In the genomic region with DNA sequence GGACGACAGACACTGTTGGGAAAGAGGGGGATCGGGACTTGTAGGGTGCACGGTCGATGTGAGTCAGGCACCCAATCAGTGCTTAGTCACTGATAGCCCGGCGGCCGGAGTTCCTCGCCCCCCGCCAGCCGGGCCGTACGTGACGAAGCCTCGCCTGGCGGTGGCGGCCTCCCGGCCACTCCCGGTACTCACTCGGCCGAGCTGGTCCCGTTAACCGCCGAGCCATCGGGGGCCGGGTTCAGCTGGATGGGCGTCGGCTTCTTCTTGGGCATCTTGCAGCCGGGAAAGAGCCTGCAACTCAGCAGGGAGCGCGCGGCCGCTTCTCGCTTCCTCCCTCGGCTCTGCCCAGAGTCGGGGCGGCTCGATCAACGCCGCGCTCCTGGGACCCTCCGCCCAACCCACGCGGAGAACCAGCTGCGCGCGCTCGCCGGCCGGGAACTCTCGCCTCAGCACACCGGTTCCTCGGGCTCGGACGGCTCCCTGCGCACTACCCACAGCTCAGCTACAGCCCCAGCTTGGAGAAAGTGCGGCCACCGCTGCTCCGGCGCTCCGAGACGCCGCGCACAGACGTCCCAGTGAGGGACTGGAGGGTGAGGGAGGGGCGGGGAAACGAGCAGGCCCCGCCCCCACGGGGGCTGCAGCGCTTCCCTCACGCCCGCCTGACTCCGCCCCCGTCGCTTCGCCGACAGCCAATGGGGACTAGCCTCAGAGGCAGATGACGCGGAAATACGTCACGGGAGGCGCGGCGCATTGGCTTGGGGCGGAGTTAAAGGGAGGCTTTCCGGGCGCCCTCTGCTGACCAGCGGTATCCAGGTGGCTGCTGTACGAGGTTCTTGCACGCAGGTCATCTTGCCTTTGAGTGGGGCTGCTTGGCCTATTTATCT, we compare ENCODE assay signal across 8 mouse cellular contexts. TPM values are rescaled to one million over a fixed set of nuclear protein-coding genes. Genes with fewer than 3 reads are reported as not detected.
DNase-seq lines count a peak whose midpoint lies in the region; ATAC-seq and TF ChIP-seq lines count a peak whose summit lies in the region.

A gene (minus strand): TSS at position 611 of the 884 bp plus-strand sequence.

- H3K36me3 ChIP-seq in embryonic facial prominence, embryonic 15.5 days, result no peaks in the 10 kb centered on the region
- H3K36me3 ChIP-seq in limb, embryonic 14.5 days (ENCODE audit: control insufficient read depth, insufficient read depth, low read length), result 0 out of 2 replicates have a peak, but pooled peaks cover 2% of the 10 kb centered on the region
- no peaks in the 10 kb centered on the region for H3K36me3 ChIP-seq in midbrain, postnatal 0 days (ENCODE audit: insufficient read depth, low read length)

- ATAC-seq in embryonic facial prominence, embryonic 15.5 days (ENCODE audit: insufficient number of reproducible peaks, low FRiP score, low TSS enrichment, low read depth), result peak; percentile 98
- peak; percentile 97 for ATAC-seq in limb, embryonic 14.5 days (ENCODE audit: low FRiP score, low read depth)
- ATAC-seq in midbrain, postnatal 0 days (ENCODE audit: low FRiP score), result peak; percentile 98

- peak; percentile 77 for TF ChIP-seq CTCF in bone marrow, adult 2 months (IDR thresholded peaks at IDR 0.05; ENCODE audit: control insufficient read depth, insufficient read depth, low read length)
- TF ChIP-seq CTCF in midbrain, postnatal 0 days (IDR thresholded peaks at IDR 0.05), result peak; percentile 87

- H3K27me3 ChIP-seq in embryonic facial prominence, embryonic 15.5 days, result no peaks in the 10 kb centered on the region
- no peaks in the 10 kb centered on the region for H3K27me3 ChIP-seq in limb, embryonic 14.5 days (ENCODE audit: control insufficient read depth, insufficient read depth, low read length)
- H3K27me3 ChIP-seq in midbrain, postnatal 0 days (ENCODE audit: insufficient read depth, low read length), result no peaks in the 10 kb centered on the region

- under 1% methylated on average over 89 of the region's 89 CpGs for WGBS in bone marrow, adult 2 months
- WGBS in embryonic facial prominence, embryonic 15.5 days, result under 1% methylated on average over 89 of the region's 89 CpGs
- under 1% methylated on average over 59 of the region's 89 CpGs for WGBS in limb, embryonic 14.5 days
- WGBS in midbrain, postnatal 0 days, result under 1% methylated on average over 88 of the region's 89 CpGs

- peak within 1 kb of the TSS; percentile 83 for H3K4me3 ChIP-seq in bone marrow, adult 2 months (replicated peaks; ENCODE audit: control insufficient read depth, low read depth, low read length)
- peak within 1 kb of the TSS; percentile 75 for H3K4me3 ChIP-seq in embryonic facial prominence, embryonic 15.5 days (replicated peaks)
- H3K4me3 ChIP-seq in limb, embryonic 14.5 days (replicated peaks; ENCODE audit: low read length), result peak within 1 kb of the TSS; percentile 94
- H3K4me3 ChIP-seq in midbrain, postnatal 0 days (ENCODE audit: low read depth, low read length), result peak within 1 kb of the TSS; percentile 64

- peak within 1 kb of the TSS; percentile 95 for H3K27ac ChIP-seq in bone marrow, adult 2 months (ENCODE audit: control insufficient read depth, insufficient read depth, low read depth, low read length, poor library complexity)
- peak within 1 kb of the TSS; percentile 96 for H3K27ac ChIP-seq in embryonic facial prominence, embryonic 15.5 days (replicated peaks)
- peak within 1 kb of the TSS; percentile 86 for H3K27ac ChIP-seq in limb, embryonic 14.5 days (replicated peaks; ENCODE audit: low read depth, low read length)
- peak within 1 kb of the TSS; percentile 47 for H3K27ac ChIP-seq in midbrain, postnatal 0 days (ENCODE audit: low read depth, low read length)

- DNase-seq in 416B (ENCODE audit: low read depth), result peak; percentile 99
- peak; percentile 99 for DNase-seq in heart, adult 8-10 months (ENCODE audit: low spot score)
- DNase-seq in kidney, adult 9 months, result peak; percentile 100
- DNase-seq in limb, embryonic 14.5 days (ENCODE audit: low spot score), result peak; percentile 99
- peak; percentile 99 for DNase-seq in midbrain, postnatal 0 days (ENCODE audit: low spot score)
- DNase-seq in spleen, postnatal 14 days (ENCODE audit: low spot score in 2 of 2), result peak; percentile 100

- peak; percentile 98 for TF ChIP-seq POLR2A in bone marrow, adult 2 months (IDR thresholded peaks at IDR 0.05; ENCODE audit: borderline replicate concordance, control insufficient read depth, low read depth, low read length)
- TF ChIP-seq POLR2A in limb, embryonic 14.5 days (IDR thresholded peaks at IDR 0.05; ENCODE audit: borderline replicate concordance, extremely low read depth, insufficient read depth, insufficient read length), result peak; percentile 96; the same call in 1 of the 2 replicates

- no peaks in the 10 kb centered on the region for H3K9me3 ChIP-seq in embryonic facial prominence, embryonic 15.5 days (replicated peaks)
- H3K9me3 ChIP-seq in limb, embryonic 14.5 days (ENCODE audit: control insufficient read depth, low read length), result no peaks in the 10 kb centered on the region
- H3K9me3 ChIP-seq in midbrain, postnatal 0 days (ENCODE audit: low read length), result no peaks in the 10 kb centered on the region

- peak within 1 kb of the TSS; percentile 69 for H3K9ac ChIP-seq in embryonic facial prominence, embryonic 15.5 days
- H3K9ac ChIP-seq in limb, embryonic 14.5 days (ENCODE audit: low read depth, low read length, severe bottlenecking), result peak within 1 kb of the TSS; percentile 89
- peak within 1 kb of the TSS; percentile 55 for H3K9ac ChIP-seq in midbrain, postnatal 0 days (replicated peaks; ENCODE audit: low read length, poor library complexity, severe bottlenecking)

- peak within 1 kb of the TSS; percentile 73 for H3K4me2 ChIP-seq in embryonic facial prominence, embryonic 15.5 days (replicated peaks)
- H3K4me2 ChIP-seq in limb, embryonic 14.5 days (replicated peaks; ENCODE audit: low read depth, low read length, severe bottlenecking), result peak within 1 kb of the TSS; percentile 81
- peak within 1 kb of the TSS; percentile 91 for H3K4me2 ChIP-seq in midbrain, postnatal 0 days (ENCODE audit: low read depth, low read length, poor library complexity, severe bottlenecking)

- H3K4me1 ChIP-seq in bone marrow, adult 2 months (ENCODE audit: control insufficient read depth, insufficient read depth, low read length), result no peaks in the 10 kb centered on the region; the same call in 1 of the 2 replicates
- H3K4me1 ChIP-seq in embryonic facial prominence, embryonic 15.5 days, result peaks cover 20% of the 10 kb centered on the region
- H3K4me1 ChIP-seq in limb, embryonic 14.5 days (ENCODE audit: control insufficient read depth, insufficient read depth, low read length), result peaks cover 16% of the 10 kb centered on the region
- H3K4me1 ChIP-seq in midbrain, postnatal 0 days (ENCODE audit: insufficient read depth, low read length), result peaks cover 4% of the 10 kb centered on the region; the same call in 1 of the 2 replicates

RNA-seq across cellular contexts. Expression of the gene that starts here (rescaled TPM):
- 8.1 and 22.2 TPM in 2 replicates for polyA plus RNA-seq in bone marrow, adult 2 months (2011; ENCODE audit: insufficient read depth, insufficient read length, low replicate concordance, missing spikeins)
- polyA plus RNA-seq in embryonic facial prominence, embryonic 15.5 days (2015; fragmentation: Nextera tagmentation; extraction: Ambion mirVana), result 99.5 and 100 TPM in 2 replicates
- 10 to 100 TPM; 46.1 to 51.3 (median 48.7) TPM for total RNA-seq in heart, adult 8-10 months (2022)
- polyA plus RNA-seq in limb, embryonic 14.5 days (2012; rRNA removed), result 51.3 and 58.6 TPM in 2 replicates
- 81.3 and 82.2 TPM in 2 replicates for polyA plus RNA-seq in limb, embryonic 14.5 days (2014; fragmentation: Nextera tagmentation; extraction: Ambion mirVana)
- 86.9 and 87.4 TPM in 2 replicates for total RNA-seq in midbrain, postnatal 0 days (2014; rRNA removed)
- 70.6 and 74.6 TPM in 2 replicates for polyA plus RNA-seq in midbrain, postnatal 0 days (2015; fragmentation: Nextera tagmentation; extraction: Ambion mirVana)

Comparison
In these comparisons a context has a peak if more than half of its experiments do, and no peak if none do; other contexts are left out.
1. Peak in every context shown above with its lines: DNase-seq, ATAC-seq, H3K4me3 ChIP-seq and H3K27ac ChIP-seq.